Mouse (Mus musculus) erythroblast, embryonic 14.5 days (primary cell): ENCODE measurements around the gene Arsg.

Source experiments
- GATA1 ChIP-seq: IDR thresholded peaks from 2 replicates; pipeline ENCODE4 v1.6.1; 2012; ENCODE audit warnings: low read length, inconsistent platforms, mixed read lengths
- TAL1 ChIP-seq: IDR thresholded peaks from 3 replicates; pipeline ENCODE4 v1.6.1; 2012; ENCODE audit warnings: low read length, inconsistent platforms, mixed read lengths

DNA sequence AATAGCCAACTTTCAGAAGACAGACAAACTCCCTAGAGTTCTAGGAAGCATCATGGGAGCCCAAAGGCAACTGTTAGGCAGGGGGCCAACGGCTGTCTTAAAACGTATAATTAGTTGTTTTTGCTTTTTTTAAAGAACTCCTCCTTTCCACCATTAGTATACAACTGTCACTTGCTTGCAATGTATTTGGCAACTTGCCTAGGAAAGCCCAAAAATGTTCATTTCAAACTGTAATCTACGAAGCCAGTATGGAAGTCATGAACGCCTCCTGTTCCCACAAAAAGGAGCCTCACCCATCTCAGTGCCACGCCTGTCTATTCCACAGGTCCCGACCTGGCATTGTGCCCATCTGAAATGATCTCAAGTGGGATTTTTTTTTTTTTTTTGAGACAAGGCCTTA lies 102.7 kb downstream of the Arsg start:
- TF ChIP-seq TAL1 (no peak), GATA1 (no peak)
